Comparison of ENCODE assay signal across 8 mouse cellular contexts in the genomic region with DNA sequence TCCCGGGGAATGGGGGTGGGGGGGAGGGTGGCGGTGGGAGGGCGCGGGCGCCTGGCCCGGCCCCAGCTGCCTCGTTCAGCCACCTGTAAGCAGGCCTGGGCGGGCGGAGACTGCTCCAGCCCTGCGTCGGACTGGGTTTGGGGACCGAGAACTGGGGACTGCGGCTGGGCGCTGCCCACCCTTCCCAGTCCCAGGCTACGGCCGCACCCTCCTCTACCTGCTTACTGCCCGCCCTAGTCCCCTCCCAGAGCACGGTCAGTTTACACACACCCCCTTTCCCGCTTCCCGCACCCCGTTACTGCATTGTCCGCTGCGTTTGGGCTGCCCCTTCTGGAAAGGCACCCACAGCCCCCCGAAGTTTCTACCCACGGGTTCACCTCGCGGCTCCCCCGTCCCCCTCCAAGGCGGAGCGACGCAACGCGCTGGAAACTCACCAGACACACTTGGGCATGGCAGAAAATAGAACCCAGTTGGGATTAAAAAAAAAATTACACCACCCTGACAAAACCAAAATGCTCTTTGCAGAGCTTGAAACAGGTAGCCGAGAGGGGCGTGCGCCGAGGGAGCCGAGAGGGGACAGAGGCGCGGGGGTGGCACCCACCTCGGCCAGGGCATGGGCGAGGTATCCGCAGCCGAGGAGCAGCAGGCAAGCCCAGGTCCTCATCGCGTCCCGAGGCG. TPM values are rescaled to one million over a fixed set of nuclear protein-coding genes. Genes with fewer than 3 reads are reported as not detected.
A peak's percentile ranks its signal among the peaks of the same experiment; 100 is the strongest.
DNase-seq lines count a peak whose midpoint lies in the region; ATAC-seq and TF ChIP-seq lines count a peak whose summit lies in the region.

No protein-coding gene starts in this region.

- H3K4me3 ChIP-seq in limb, embryonic 12.5 days (replicated peaks), result peak overlapping the region; percentile 71
- peak overlapping the region; percentile 92 for H3K4me3 ChIP-seq in myocyte

- ATAC-seq in limb, embryonic 12.5 days (ENCODE audit: insufficient number of reproducible peaks, insufficient read depth, low FRiP score, low TSS enrichment, low read depth), result peak; percentile 7; the same call in 1 of the 2 replicates

- intact Hi-C loops in heart, postnatal 36 days (cut with DNase I), result no loop called here

- WGBS in limb, embryonic 12.5 days, result under 1% methylated on average over 46 of the region's 48 CpGs

- no peaks in the 10 kb centered on the region for H3K9me3 ChIP-seq in limb, embryonic 12.5 days

- TF ChIP-seq POLR2A in myocyte (IDR thresholded peaks at IDR 0.05; ENCODE audit: insufficient read length, low read depth), result peak; percentile 47

- H3K9ac ChIP-seq in limb, embryonic 12.5 days (replicated peaks), result peak overlapping the region; percentile 72

- peak; percentile 43 to 48 for DNase-seq in adrenal gland, adult 18-20 months (ENCODE audit: low spot score in 2 of 2)
- no peak for DNase-seq in adrenal gland, postnatal 4 days (ENCODE audit: low spot score in 2 of 2)
- DNase-seq in urinary bladder, postnatal 25 days (ENCODE audit: low spot score), result peak; percentile 30
- DNase-seq in urinary bladder, postnatal 4 days (ENCODE audit: low spot score in 2 of 2), result no peak
- peak; percentile 36 to 42 for DNase-seq in heart, postnatal 36 days
- DNase-seq in spleen, postnatal 10 days (ENCODE audit: low spot score in 2 of 2), result no peak

- peaks cover 71% of the 10 kb centered on the region for H3K4me1 ChIP-seq in limb, embryonic 12.5 days (replicated peaks)

- peak overlapping the region; percentile 94 for H3ac ChIP-seq in myocyte (ENCODE audit: control insufficient read depth, insufficient read length)

- H3K4me2 ChIP-seq in limb, embryonic 12.5 days, result peak overlapping the region; percentile 95
- peak overlapping the region; percentile 86 for H3K4me2 ChIP-seq in myocyte (ENCODE audit: low read depth)

- no peaks in the 10 kb centered on the region for H3K36me3 ChIP-seq in limb, embryonic 12.5 days
- no peaks in the 10 kb centered on the region for H3K36me3 ChIP-seq in myocyte (ENCODE audit: control insufficient read depth, insufficient read depth)

- H3K27me3 ChIP-seq in limb, embryonic 12.5 days, result peaks cover 94% of the 10 kb centered on the region
- no peaks in the 10 kb centered on the region for H3K27me3 ChIP-seq in myocyte (ENCODE audit: control insufficient read depth, insufficient read depth, insufficient read length)

- peak overlapping the region; percentile 70 for H3K27ac ChIP-seq in limb, embryonic 12.5 days

- H3K79me2 ChIP-seq in myocyte (ENCODE audit: control insufficient read depth, insufficient read depth), result peaks cover 45% of the 10 kb centered on the region

TF ChIP-seq in myocyte, 11 proteins besides CTCF, POLR2A, EP300 and RAD21:
- TF ChIP-seq MYOD1 (IDR thresholded peaks at IDR 0.05; ENCODE audit: control insufficient read depth in 1 of 3, insufficient read length in 2 of 3, low read depth in 2 of 3) (no peak), POLR2AphosphoS2 (IDR thresholded peaks at IDR 0.05; ENCODE audit: insufficient read length, low read depth) (peak; percentile 22), MYOG (IDR thresholded peaks at IDR 0.05; ENCODE audit: control insufficient read depth in 1 of 3, insufficient read depth in 1 of 3, insufficient read length in 2 of 3, low read depth in 2 of 3) (peak in 1 of 3 experiments; percentile 18), MAX (IDR thresholded peaks at IDR 0.05; ENCODE audit: low read depth) (no peak)
TF ChIP-seq in myocyte: peak in this region for 2.

RNA-seq across cellular contexts. Expression of a gene that starts 2.9 kb away (rescaled TPM):
- total RNA-seq in adrenal gland, adult 18-20 months (2021), result 10 to 100 TPM; 24.6 to 34.8 TPM
- 10 to 100 TPM; 30.4 to 33.9 TPM for total RNA-seq in adrenal gland, postnatal 4 days (2021)
- total RNA-seq in heart, postnatal 36 days (2021), result 10 to 100 TPM; 18.6 to 24.6 TPM
- polyA plus RNA-seq in limb, embryonic 12.5 days (2016; fragmentation: Nextera tagmentation; extraction: Ambion mirVana), result 36.1 and 39.7 TPM in 2 replicates
- 43.7 TPM for polyA plus RNA-seq in myocyte (2012; fragmentation: generic; extraction: Trizol)

Comparison
In these comparisons a context has a peak if more than half of its experiments do, and no peak if none do; other contexts are left out.
1. DNase-seq: peak in adrenal gland, adult 18-20 months (2 of 2), urinary bladder, postnatal 25 days (single experiment) and heart, postnatal 36 days (2 of 2); none in adrenal gland, postnatal 4 days (0 of 2), urinary bladder, postnatal 4 days (0 of 2) and spleen, postnatal 10 days (0 of 2).